Mouse (Mus musculus) embryonic facial prominence, embryonic 14.5 days (tissue): ENCODE results near the gene Dnaic2. TPM values are rescaled to one million over a fixed set of nuclear protein-coding genes. Genes with fewer than 3 reads are reported as not detected.

ENCODE experiments used
- ATAC-seq: fragments of 200-750 bp; cut with Nextera tagmentation; 2 replicates; pipeline ENCODE4 v1.8.0; 2017; ENCODE audit warnings: low read depth, moderate number of reproducible peaks, moderate TSS enrichment
- DNase-seq: peaks from one replicate; pipeline ENCODE4 v3.0.0-alpha.2; 2015; ENCODE audit warnings: low spot score
- H3K27ac ChIP-seq: fragments of 300-500 bp; sonication (generic); replicated peaks from 2 replicates; pipeline ENCODE4 v1.5.1; 2014; ENCODE audit warnings: low read depth, mild to moderate bottlenecking, low read length, moderate library complexity
- H3K27me3 ChIP-seq: fragments of 300-500 bp; sonication (generic); replicated peaks from 2 replicates; pipeline ENCODE4 v1.6.1; 2014; ENCODE audit warnings: low read length; ENCODE audit not compliant: control insufficient read depth, insufficient read depth
- H3K36me3 ChIP-seq: fragments of 300-500 bp; sonication (generic); 2 replicates; pipeline ENCODE4 v1.6.1; 2014; ENCODE audit warnings: low read length, mixed read lengths; ENCODE audit not compliant: control insufficient read depth, insufficient read depth
- H3K4me1 ChIP-seq: fragments of 300-500 bp; sonication (generic); 2 replicates; pipeline ENCODE4 v1.6.1; 2014; ENCODE audit warnings: antibody characterized with exemption, low read length; ENCODE audit not compliant: control insufficient read depth, insufficient read depth
- H3K4me2 ChIP-seq: fragments of 300-500 bp; sonication (generic); 2 replicates; pipeline ENCODE4 v1.6.1; 2014; ENCODE audit warnings: low read depth, mild to moderate bottlenecking, low read length, moderate library complexity, mixed read lengths
- H3K4me3 ChIP-seq: fragments of 300-500 bp; sonication (generic); 2 replicates; pipeline ENCODE4 v1.5.1; 2014; ENCODE audit warnings: low read depth, mild to moderate bottlenecking, low read length
- H3K9ac ChIP-seq: fragments of 300-500 bp; sonication (generic); 2 replicates; pipeline ENCODE4 v1.6.1; 2014; ENCODE audit warnings: low read depth, mild to moderate bottlenecking, low read length, moderate library complexity, mixed read lengths
- H3K9me3 ChIP-seq: fragments of 300-500 bp; sonication (generic); 2 replicates; pipeline ENCODE4 v1.6.1; 2016; ENCODE audit warnings: low read length; ENCODE audit not compliant: control insufficient read depth
- WGBS: fragments of 180-500 bp; shearing (Covaris S2); extraction: QIAGEN DNeasy Blood & Tissue Kit; methylation state at CpG from one replicate; pipeline ENCODE4 v1.1.7; 2014; 5-methylcytosine and 5-hydroxymethylcytosine counted together
- polyA plus RNA-seq: library from polyadenylated mRNA; unstranded; fragments of >200 nt; fragmentation: Nextera tagmentation; extraction: Ambion mirVana; gene quantifications from 2 replicates; pipeline ENCODE4 v1.2.1, GENCODE M21; 2014

Dnaic2 gene
- polyA plus RNA-seq, 1 experiment from 2014 or later, result 4.6 TPM

DNA sequence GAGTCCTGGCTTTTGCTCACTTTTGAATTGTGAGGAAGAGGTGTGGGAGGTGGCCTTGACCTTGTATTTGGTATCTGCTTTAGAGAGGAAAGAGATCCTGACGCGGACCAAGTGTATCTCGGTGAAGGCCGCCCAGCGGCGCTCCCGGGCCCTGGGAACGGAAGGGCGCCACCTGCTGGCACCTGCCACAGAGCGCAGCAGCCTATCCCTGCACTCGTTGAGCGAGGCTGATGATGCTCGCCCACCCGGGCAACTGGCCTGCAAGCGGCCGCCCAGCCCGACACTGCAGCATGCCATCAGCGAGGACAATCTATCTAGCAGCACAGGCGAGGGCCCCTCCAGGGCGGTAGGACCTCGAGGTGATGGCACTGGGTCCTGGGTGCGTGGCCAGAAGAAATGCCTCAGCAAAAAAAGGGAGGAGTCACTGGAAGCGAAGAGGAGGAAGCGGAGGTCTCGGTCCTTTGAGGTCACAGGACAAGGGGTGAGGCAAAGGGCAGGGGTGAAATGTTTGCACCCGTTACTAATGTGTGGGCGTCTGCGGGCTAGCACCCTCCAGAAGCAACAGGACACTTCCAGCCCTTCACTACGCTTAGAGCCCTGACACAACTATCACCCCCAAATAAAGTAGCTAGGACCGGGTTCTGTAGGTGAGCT, 62.0 kb downstream of the Dnaic2 start:
- ATAC-seq (peak; percentile 56; the same call in 1 of the 2 replicates), DNase-seq (peak; percentile 80)
- H3K36me3 ChIP-seq, result no peaks in the 10 kb centered on the region

DNA sequence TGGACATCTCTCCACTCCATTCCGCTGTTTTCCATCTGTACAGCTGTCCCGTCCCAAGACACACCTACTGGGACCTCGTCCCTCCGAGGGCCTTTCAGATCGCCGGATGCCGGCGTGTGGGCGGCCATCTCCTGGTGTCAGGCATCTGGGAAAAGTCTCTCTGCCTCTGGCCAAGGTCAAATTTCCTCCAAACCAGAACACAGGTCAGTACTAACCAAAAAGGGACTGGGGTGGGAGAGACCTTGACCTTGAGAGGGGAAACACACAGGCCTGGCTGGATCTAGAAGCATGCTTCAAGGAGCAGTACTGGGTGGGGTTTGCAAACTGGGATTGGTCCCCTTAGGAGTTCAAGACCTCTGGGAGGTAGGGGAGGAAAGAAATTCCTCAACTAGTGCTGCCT, 62.5 kb downstream of the Dnaic2 start:
- DNase-seq (no peak), ATAC-seq (no peak)
- H3K27ac ChIP-seq, result no peak overlapping the region
- H3K36me3 ChIP-seq, result no peaks in the 10 kb centered on the region
- 60% methylated on average over 9 of the region's 9 CpGs for WGBS
- H3K9me3 ChIP-seq, result no peaks in the 10 kb centered on the region
- no peak overlapping the region for H3K9ac ChIP-seq
- H3K27me3 ChIP-seq, result peaks cover 93% of the 10 kb centered on the region
- no peak overlapping the region for H3K4me3 ChIP-seq
- no peak overlapping the region for H3K4me2 ChIP-seq
- peaks cover 7% of the 10 kb centered on the region for H3K4me1 ChIP-seq

More for the DNA sequence above, 62.0 kb downstream of the Dnaic2 start:
- H3K4me3 ChIP-seq, result peak overlapping the region; percentile 8; the same call in 1 of the 2 replicates
- no peak overlapping the region for H3K27ac ChIP-seq
- peak overlapping the region; percentile 43 for H3K4me2 ChIP-seq
- peaks cover 7% of the 10 kb centered on the region for H3K4me1 ChIP-seq
- WGBS, result 12% methylated on average over 28 of the region's 30 CpGs
- H3K9me3 ChIP-seq, result no peaks in the 10 kb centered on the region
- H3K27me3 ChIP-seq, result peaks cover 93% of the 10 kb centered on the region
- no peak overlapping the region for H3K9ac ChIP-seq

DNA sequence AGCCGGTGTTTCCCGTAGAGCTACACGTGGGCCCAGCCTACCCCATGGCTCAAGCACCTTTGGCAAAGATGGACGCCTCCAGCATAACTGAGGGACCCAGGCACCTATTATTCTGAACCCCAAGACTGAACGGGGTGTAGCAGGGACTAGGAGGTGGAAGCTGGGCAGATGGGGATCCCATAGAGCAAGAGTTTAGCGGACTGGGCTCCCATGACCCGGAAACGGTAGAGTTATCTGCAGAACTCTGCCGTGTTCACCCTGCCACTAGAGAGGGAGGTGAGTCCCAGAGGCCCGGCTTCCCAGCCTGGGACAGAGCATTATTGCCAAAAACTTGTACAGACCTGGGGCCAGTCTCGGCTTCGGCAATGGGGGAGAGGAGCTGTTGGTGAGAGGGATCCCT, 63.0 kb downstream of the Dnaic2 start:
- DNase-seq (no peak), ATAC-seq (no peak)
- peaks cover 89% of the 10 kb centered on the region for H3K27me3 ChIP-seq
- H3K4me2 ChIP-seq, result no peak overlapping the region
- peaks cover 7% of the 10 kb centered on the region for H3K4me1 ChIP-seq
- no peaks in the 10 kb centered on the region for H3K36me3 ChIP-seq
- H3K27ac ChIP-seq, result no peak overlapping the region
- 68% methylated on average over 12 of the region's 12 CpGs for WGBS
- no peak overlapping the region for H3K4me3 ChIP-seq
- H3K9me3 ChIP-seq, result no peaks in the 10 kb centered on the region
- no peak overlapping the region for H3K9ac ChIP-seq

DNA sequence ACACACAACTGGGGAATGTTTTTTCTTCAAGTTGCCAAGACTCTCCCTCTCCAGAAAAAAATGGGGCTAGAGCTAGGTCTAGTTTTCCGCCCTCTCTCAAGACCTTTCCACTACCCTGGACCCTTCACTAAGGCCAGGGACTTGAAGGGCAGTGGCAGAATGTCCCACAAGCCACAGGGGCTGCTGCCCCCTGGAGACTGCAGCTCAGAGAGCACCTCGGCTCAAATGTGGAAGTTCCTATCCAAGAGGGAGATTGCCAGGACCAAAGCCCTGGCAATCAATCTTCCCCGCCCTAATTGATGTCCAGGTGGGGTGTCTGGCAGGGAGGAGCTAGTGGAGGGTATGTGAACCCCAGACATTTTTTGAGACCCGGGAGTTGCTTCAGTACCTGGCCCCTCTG, 63.6 kb downstream of the Dnaic2 start:
- DNase-seq (no peak), ATAC-seq (no peak)
- Histone ChIP-seq H3K9ac (no peak overlapping the region), H3K4me3 (peak overlapping the region; percentile 46; the same call in 1 of the 2 replicates), H3K27me3 (peaks cover 82% of the 10 kb centered on the region), H3K27ac (no peak overlapping the region), H3K4me2 (no peak overlapping the region), H3K9me3 (no peaks in the 10 kb centered on the region), H3K36me3 (no peaks in the 10 kb centered on the region), H3K4me1 (peaks cover 11% of the 10 kb centered on the region)
- WGBS, result 31% methylated on average over 4 of the region's 4 CpGs

DNA sequence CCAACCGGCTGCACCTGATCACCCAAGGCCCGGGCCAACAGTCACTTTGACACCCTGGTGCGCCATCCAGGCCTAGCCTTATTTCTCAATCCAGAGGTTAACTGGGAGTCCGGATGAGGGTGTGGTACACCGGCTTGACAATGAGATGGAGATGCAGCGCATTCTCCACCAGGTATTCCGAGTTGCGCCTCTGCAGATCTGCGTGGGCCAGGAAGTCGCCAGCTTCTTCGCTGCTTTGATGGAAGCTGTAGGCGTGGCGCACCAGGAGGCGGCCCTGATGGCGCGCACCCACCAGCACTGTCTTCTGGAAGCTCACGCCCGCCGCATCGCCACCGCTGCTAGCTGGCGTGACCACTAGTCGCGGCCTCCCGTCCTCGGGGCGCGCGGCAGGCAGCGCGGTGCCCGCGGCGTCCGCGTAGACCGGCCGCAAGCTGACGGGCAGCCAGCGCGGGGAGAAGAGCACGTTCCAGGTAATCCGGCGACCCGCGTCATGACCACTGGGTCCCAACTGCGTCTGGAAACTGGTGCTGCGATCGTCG, 64.2 kb downstream of the Dnaic2 start:
- Histone ChIP-seq H3K36me3 (no peaks in the 10 kb centered on the region), H3K4me2 (peak overlapping the region; percentile 91), H3K4me3 (peak overlapping the region; percentile 46), H3K9ac (peak overlapping the region; percentile 47), H3K4me1 (peaks cover 7% of the 10 kb centered on the region; the same call in 1 of the 2 replicates), H3K9me3 (no peaks in the 10 kb centered on the region), H3K27ac (no peak overlapping the region), H3K27me3 (peaks cover 76% of the 10 kb centered on the region)
- DNase-seq, result no peak
- WGBS, result 4% methylated on average over 28 of the region's 50 CpGs
- ATAC-seq, result no peak

DNA sequence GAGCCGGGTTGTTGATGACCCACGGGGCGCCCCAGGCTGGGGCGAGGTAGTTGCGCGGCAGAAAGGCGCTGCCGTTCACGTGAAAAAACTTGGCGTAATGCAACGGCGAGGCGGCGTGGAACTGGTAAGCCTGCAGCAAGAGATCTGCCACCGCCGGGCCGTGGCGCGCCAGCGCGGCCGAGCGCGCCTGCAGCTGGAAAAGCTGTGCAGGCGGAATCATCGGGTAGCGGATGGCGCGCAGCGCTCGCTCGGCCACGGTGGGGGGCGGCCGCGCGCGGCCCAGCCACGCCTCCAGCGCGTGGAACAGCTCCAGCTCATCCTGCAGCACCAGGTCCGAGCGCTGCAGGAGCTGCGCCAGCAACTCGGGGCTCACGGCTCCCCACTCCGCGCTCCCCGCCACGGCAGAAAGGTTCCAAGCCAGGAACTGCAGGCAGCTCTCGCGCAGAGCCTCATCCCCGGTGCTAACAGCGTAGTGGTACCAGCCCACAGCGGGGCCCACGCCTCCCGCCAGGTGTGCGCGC, 64.7 kb downstream of the Dnaic2 start:
- ATAC-seq, result no peak
- no peaks in the 10 kb centered on the region for H3K36me3 ChIP-seq
- peak overlapping the region; percentile 47 for H3K9ac ChIP-seq
- H3K9me3 ChIP-seq, result no peaks in the 10 kb centered on the region
- WGBS, result 0% methylated on average over 34 of the region's 59 CpGs
- H3K27ac ChIP-seq, result no peak overlapping the region
- no peak for DNase-seq
- H3K4me2 ChIP-seq, result peak overlapping the region; percentile 91
- H3K27me3 ChIP-seq, result peaks cover 71% of the 10 kb centered on the region
- peaks cover 7% of the 10 kb centered on the region; the same call in 1 of the 2 replicates for H3K4me1 ChIP-seq
- peak overlapping the region; percentile 46 for H3K4me3 ChIP-seq

DNA sequence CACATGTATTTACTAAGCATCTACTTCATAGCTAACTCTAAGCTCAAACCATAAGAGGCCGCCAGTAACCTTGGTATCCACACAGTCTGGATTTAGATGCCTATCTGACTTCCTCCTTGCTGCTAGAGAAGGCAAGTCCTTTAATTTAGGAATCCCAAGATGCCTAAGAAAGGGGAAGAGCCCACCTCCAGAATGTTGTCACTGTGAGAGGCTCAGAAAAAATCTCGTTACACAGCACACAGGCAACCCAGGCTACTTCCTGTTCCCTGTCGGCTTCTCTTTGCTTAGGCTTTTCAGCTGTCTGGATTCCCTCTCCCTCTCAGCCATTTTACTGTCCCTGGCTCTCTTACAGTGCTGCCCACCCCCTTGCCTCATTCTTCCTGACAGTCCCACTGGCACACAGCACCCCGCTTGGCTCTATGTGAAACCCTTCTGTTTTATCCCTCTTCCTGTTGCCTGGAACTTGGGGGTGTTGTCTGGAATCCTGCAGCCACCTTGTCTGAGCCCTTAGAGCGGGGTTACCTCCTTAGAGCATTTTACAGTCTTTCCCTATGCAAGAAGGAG, 65.8 kb downstream of the Dnaic2 start:
- DNase-seq (no peak), ATAC-seq (no peak)
- H3K4me3 ChIP-seq, result no peak overlapping the region
- no peaks in the 10 kb centered on the region for H3K9me3 ChIP-seq
- H3K27ac ChIP-seq, result no peak overlapping the region
- peaks cover 62% of the 10 kb centered on the region for H3K27me3 ChIP-seq
- WGBS, result 48% methylated on average over 5 of the region's 5 CpGs
- H3K4me1 ChIP-seq, result peaks cover 7% of the 10 kb centered on the region; the same call in 1 of the 2 replicates
- no peak overlapping the region for H3K4me2 ChIP-seq
- no peak overlapping the region for H3K9ac ChIP-seq
- no peaks in the 10 kb centered on the region for H3K36me3 ChIP-seq

DNA sequence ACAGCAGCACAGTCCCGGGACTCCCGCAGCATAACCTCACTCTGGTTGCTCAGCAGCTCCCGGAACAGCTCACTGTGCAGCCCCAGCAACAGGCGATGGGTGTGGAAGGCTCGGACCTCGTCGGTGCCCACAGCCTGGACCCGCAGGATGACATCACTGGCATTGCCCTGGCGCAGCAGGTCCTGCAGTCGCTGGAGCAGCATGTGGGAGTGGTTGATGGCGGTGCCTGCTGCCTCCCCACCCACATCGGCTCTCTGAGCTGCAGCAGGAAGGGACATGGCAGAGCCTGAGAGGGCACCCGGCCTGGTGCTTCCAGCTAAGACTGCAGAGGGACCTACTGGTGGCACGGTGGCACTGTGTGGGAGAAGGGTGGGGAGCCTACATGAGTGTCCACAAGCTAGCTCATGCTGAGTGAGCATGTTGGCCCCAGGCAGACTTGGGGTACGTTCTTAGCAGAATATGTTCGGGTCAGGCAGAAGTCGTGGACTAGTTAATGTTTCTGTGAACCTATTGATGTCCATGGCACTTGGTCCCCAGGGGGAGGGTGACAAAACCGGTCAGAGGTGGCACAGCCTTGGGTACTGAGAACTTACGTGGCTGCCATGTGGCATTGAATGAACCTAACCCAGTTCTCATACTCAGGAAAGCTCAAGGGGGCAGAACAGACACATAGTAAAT, 66.8 kb downstream of the Dnaic2 start:
- no peak for DNase-seq
- Histone ChIP-seq H3K36me3 (no peaks in the 10 kb centered on the region), H3K4me1 (peaks cover 7% of the 10 kb centered on the region; the same call in 1 of the 2 replicates), H3K9me3 (no peaks in the 10 kb centered on the region), H3K4me2 (no peak overlapping the region), H3K27ac (no peak overlapping the region), H3K4me3 (no peak overlapping the region), H3K9ac (no peak overlapping the region), H3K27me3 (peaks cover 53% of the 10 kb centered on the region)
- no peak for ATAC-seq
- 69% methylated on average over 17 of the region's 19 CpGs for WGBS
